Mouse (Mus musculus): ENCODE results near the gene Dnajb4. TPM values are rescaled to one million over a fixed set of nuclear protein-coding genes. Genes with fewer than 3 reads are reported as not detected.
A peak's percentile ranks its signal among the peaks of the same experiment; 100 is the strongest.

The Dnajb4 gene
- polyA plus RNA-seq, 1 experiment: 26.0 TPM

- peak overlapping the region; percentile 64 for H3K4me3 ChIP-seq (ENCODE audit: insufficient read depth, low read length)
- peaks cover 12% of the 10 kb centered on the region for H3K4me1 ChIP-seq (ENCODE audit: control insufficient read depth, insufficient read depth, low read length)
- no peak for TF ChIP-seq CTCF (IDR thresholded peaks at IDR 0.05; ENCODE audit: low read depth, low read length)
- TF ChIP-seq POLR2A (IDR thresholded peaks at IDR 0.05; ENCODE audit: borderline replicate concordance, low read depth, low read length): peak; percentile 58; the same call in 1 of the 2 replicates
- peak overlapping the region; percentile 36 for H3K27ac ChIP-seq (ENCODE audit: insufficient read depth, low read depth, low read length)
These were observed 16.4 kb downstream of the Dnajb4 start for GRCm38 (mm10) chr3:152193635-152194097.

- peak overlapping the region; percentile 36 for H3K27ac ChIP-seq (ENCODE audit: insufficient read depth, low read depth, low read length)
- H3K4me1 ChIP-seq (ENCODE audit: control insufficient read depth, insufficient read depth, low read length): peaks cover 14% of the 10 kb centered on the region
- TF ChIP-seq POLR2A (IDR thresholded peaks at IDR 0.05; ENCODE audit: borderline replicate concordance, low read depth, low read length) (no peak), CTCF (IDR thresholded peaks at IDR 0.05; ENCODE audit: low read depth, low read length) (no peak)
- peak overlapping the region; percentile 64 for H3K4me3 ChIP-seq (ENCODE audit: insufficient read depth, low read length)
These were observed 16.9 kb downstream of the Dnajb4 start for GRCm38 (mm10) chr3:152193177-152193576.

GRCm38 (mm10) chr3:152192238-152192931 lies 17.7 kb downstream of the Dnajb4 start:
- H3K27ac ChIP-seq (ENCODE audit: insufficient read depth, low read depth, low read length): peak overlapping the region; percentile 58
- TF ChIP-seq CTCF (IDR thresholded peaks at IDR 0.05; ENCODE audit: low read depth, low read length): no peak
- TF ChIP-seq POLR2A (IDR thresholded peaks at IDR 0.05; ENCODE audit: borderline replicate concordance, low read depth, low read length): no peak
- peaks cover 16% of the 10 kb centered on the region for H3K4me1 ChIP-seq (ENCODE audit: control insufficient read depth, insufficient read depth, low read length)
- H3K4me3 ChIP-seq (ENCODE audit: insufficient read depth, low read length): peak overlapping the region; percentile 61

GRCm38 (mm10) chr3:152191791-152192237 lies 18.3 kb downstream of the Dnajb4 start:
- Histone ChIP-seq H3K4me3 (ENCODE audit: insufficient read depth, low read length) (peak overlapping the region; percentile 61), H3K4me1 (ENCODE audit: control insufficient read depth, insufficient read depth, low read length) (peaks cover 18% of the 10 kb centered on the region), H3K27ac (ENCODE audit: insufficient read depth, low read depth, low read length) (peak overlapping the region; percentile 58)
- TF ChIP-seq CTCF (IDR thresholded peaks at IDR 0.05; ENCODE audit: low read depth, low read length) (no peak), POLR2A (IDR thresholded peaks at IDR 0.05; ENCODE audit: borderline replicate concordance, low read depth, low read length) (no peak)

GRCm38 (mm10) chr3:152190679-152191477 lies 19.2 kb downstream of the Dnajb4 start:
- Histone ChIP-seq H3K4me3 (ENCODE audit: insufficient read depth, low read length) (0 out of 2 replicates have a peak overlapping the region, but pooled peaks have one; percentile 10), H3K4me1 (ENCODE audit: control insufficient read depth, insufficient read depth, low read length) (peaks cover 25% of the 10 kb centered on the region), H3K27ac (ENCODE audit: insufficient read depth, low read depth, low read length) (no peak overlapping the region)
- TF ChIP-seq CTCF (IDR thresholded peaks at IDR 0.05; ENCODE audit: low read depth, low read length) (no peak), POLR2A (IDR thresholded peaks at IDR 0.05; ENCODE audit: borderline replicate concordance, low read depth, low read length) (no peak)

GRCm38 (mm10) chr3:152189306-152189705 lies 20.8 kb downstream of the Dnajb4 start:
- Histone ChIP-seq H3K4me1 (ENCODE audit: control insufficient read depth, insufficient read depth, low read length) (peaks cover 27% of the 10 kb centered on the region), H3K27ac (ENCODE audit: insufficient read depth, low read depth, low read length) (no peak overlapping the region), H3K4me3 (ENCODE audit: insufficient read depth, low read length) (no peak overlapping the region)
- TF ChIP-seq POLR2A (IDR thresholded peaks at IDR 0.05; ENCODE audit: borderline replicate concordance, low read depth, low read length): no peak
- TF ChIP-seq CTCF (IDR thresholded peaks at IDR 0.05; ENCODE audit: low read depth, low read length): no peak

GRCm38 (mm10) chr3:152186106-152186505 lies 24.0 kb downstream of the Dnajb4 start:
- H3K4me1 ChIP-seq (ENCODE audit: control insufficient read depth, insufficient read depth, low read length): peaks cover 25% of the 10 kb centered on the region
- no peak for TF ChIP-seq CTCF (IDR thresholded peaks at IDR 0.05; ENCODE audit: low read depth, low read length)
- TF ChIP-seq POLR2A (IDR thresholded peaks at IDR 0.05; ENCODE audit: borderline replicate concordance, low read depth, low read length): no peak
- H3K27ac ChIP-seq (ENCODE audit: insufficient read depth, low read depth, low read length): no peak overlapping the region
- no peak overlapping the region for H3K4me3 ChIP-seq (ENCODE audit: insufficient read depth, low read length)

- H3K4me1 ChIP-seq (ENCODE audit: control insufficient read depth, insufficient read depth, low read length): peaks cover 15% of the 10 kb centered on the region
- no peak for TF ChIP-seq CTCF (IDR thresholded peaks at IDR 0.05; ENCODE audit: low read depth, low read length)
- TF ChIP-seq POLR2A (IDR thresholded peaks at IDR 0.05; ENCODE audit: borderline replicate concordance, low read depth, low read length): no peak
- H3K4me3 ChIP-seq (ENCODE audit: insufficient read depth, low read length): no peak overlapping the region
- no peak overlapping the region for H3K27ac ChIP-seq (ENCODE audit: insufficient read depth, low read depth, low read length)
These were observed 26.6 kb downstream of the Dnajb4 start for GRCm38 (mm10) chr3:152183522-152183921.

GRCm38 (mm10) chr3:152180624-152181023 lies 29.5 kb downstream of the Dnajb4 start:
- Histone ChIP-seq H3K4me3 (ENCODE audit: insufficient read depth, low read length) (no peak overlapping the region), H3K4me1 (ENCODE audit: control insufficient read depth, insufficient read depth, low read length) (peaks cover 2% of the 10 kb centered on the region; the same call in 1 of the 2 replicates), H3K27ac (ENCODE audit: insufficient read depth, low read depth, low read length) (no peak overlapping the region)
- no peak for TF ChIP-seq CTCF (IDR thresholded peaks at IDR 0.05; ENCODE audit: low read depth, low read length)
- no peak for TF ChIP-seq POLR2A (IDR thresholded peaks at IDR 0.05; ENCODE audit: borderline replicate concordance, low read depth, low read length)
